Mouse (Mus musculus) sigmoid colon, adult 10 weeks (tissue): Measurements from ENCODE around the gene C130074G19Rik. TPM values are rescaled to one million over a fixed set of nuclear protein-coding genes. Genes with fewer than 3 reads are reported as not detected.

Experiments
- polyA plus RNA-seq: library from polyadenylated mRNA; stranded (reverse); fragments of 350-450 nt; fragmentation: Illumina TruSeq; extraction: RNeasy Lipid Tissue Mini Kit (QIAGEN cat#74804); gene quantifications from one replicate; pipeline ENCODE4 v1.2.3, GENCODE M21; 2014; ENCODE audit warnings: low read depth, low replicate concordance

C130074G19Rik gene
- polyA plus RNA-seq, result 23.3 TPM

DNA sequence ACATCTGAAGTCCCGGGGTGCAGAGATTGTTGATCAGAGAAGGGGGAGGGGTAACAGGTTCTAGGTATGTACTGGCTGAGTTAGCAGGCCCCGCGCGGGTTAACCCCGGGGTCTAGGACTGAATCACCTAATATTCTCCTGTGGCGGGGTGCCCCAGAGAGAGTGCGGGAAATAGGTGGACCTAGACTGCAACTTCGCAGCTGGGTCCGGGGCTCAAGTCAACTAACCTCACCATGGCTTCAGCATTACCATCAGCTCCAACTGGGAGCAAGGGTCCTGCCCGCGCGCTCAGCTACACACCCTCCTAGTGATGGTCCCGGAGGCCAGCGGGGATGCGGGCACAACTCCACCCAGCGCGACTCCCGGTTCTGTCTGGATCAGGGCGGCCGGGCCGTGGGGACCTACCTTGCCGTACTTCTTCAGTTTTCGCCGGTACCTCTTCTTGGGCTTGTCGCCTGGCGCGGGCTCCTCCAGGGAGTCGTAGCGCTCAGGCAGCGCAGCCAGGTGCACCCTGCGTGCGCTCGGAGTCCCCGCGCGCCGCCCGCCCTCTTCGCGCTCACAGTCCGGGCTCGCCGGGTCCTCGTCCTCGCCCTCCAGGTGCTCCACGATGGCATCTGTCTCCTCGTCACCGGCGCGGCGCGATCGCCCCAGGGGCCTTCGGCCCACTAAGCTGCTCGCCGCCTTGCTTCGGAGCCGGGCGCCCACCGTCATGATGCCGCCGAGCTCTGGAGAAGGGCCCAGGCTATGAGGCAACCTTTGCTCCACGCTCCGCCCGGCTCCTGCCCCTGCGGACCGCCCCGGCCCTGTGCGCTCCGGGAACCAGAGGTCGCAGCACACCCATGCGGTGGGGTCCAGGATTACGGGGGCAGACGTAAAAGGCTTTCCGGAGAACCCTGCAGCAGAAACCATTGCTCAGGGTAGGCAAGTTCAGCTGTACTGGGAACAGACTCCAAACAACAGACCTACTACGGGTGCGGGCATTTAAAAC lies at the start of gene C130074G19Rik:
C130074G19Rik (minus strand) TSS at position 938 of the 988 bp plus-strand sequence.

DNA sequence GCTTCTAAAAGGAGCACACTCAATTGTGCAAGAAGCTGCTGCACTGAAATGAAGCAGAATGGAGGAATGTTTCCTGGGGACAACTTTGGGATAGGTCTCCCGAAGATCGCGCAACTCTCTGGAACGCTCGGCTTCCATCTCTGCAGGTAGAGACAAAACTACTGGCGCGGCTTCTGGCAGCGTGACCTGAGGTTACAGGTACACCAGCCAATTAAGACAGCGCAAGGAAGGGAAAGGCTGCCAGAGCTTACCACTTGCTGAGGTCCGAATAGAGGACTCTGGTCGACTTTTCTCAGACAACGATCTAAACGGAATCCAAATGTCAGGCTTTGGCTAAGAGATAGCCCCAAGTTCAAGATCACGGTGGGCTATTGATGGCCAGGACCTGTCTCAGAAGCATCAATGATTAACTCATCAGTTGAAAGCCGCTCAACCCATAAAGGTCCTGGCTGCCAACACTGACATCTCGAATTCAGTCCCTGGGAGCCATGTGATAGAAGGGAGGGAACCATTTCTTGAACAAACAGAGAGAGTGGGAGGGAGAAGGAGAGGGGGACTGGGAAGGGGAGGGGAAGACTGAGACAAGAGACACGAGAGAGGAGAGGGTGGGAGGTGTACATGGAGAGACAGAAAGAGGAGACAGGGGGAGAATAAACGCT lies 36.8 kb downstream of the C130074G19Rik start, which contains the start of gene Marc2:
Marc2 (minus strand) TSS at position 360 of the 659 bp plus-strand sequence.

Other genes starting within 250 kb of the C130074G19Rik start
- not detected for gene Hlx, start 150.6 kb downstream of the C130074G19Rik start, polyA plus RNA-seq
- not detected for gene Marc1, start 71.9 kb downstream of the C130074G19Rik start, polyA plus RNA-seq
- 96.6 TPM for gene Marc2, start 36.8 kb downstream of the C130074G19Rik start, polyA plus RNA-seq
- 12.9 TPM for gene Mark1, start 116.4 kb upstream of the C130074G19Rik start, polyA plus RNA-seq